Mouse (Mus musculus) embryonic facial prominence, embryonic 14.5 days (tissue): ENCODE data around the gene R3hdm4. TPM values are rescaled to one million over a fixed set of nuclear protein-coding genes. Genes with fewer than 3 reads are reported as not detected.
A peak's percentile ranks its signal among the peaks of the same experiment; 100 is the strongest.

Experiments
- ATAC-seq: fragments of 200-750 bp; cut with Nextera tagmentation; 2 replicates; pipeline ENCODE4 v1.8.0; 2017; ENCODE audit warnings: low read depth, moderate number of reproducible peaks, moderate TSS enrichment
- DNase-seq: peaks from one replicate; pipeline ENCODE4 v3.0.0-alpha.2; 2015; ENCODE audit warnings: low spot score
- H3K27ac ChIP-seq: fragments of 300-500 bp; sonication (generic); replicated peaks from 2 replicates; pipeline ENCODE4 v1.5.1; 2014; ENCODE audit warnings: low read depth, mild to moderate bottlenecking, low read length, moderate library complexity
- H3K27me3 ChIP-seq: fragments of 300-500 bp; sonication (generic); replicated peaks from 2 replicates; pipeline ENCODE4 v1.6.1; 2014; ENCODE audit warnings: low read length; ENCODE audit not compliant: control insufficient read depth, insufficient read depth
- H3K36me3 ChIP-seq: fragments of 300-500 bp; sonication (generic); 2 replicates; pipeline ENCODE4 v1.6.1; 2014; ENCODE audit warnings: low read length, mixed read lengths; ENCODE audit not compliant: control insufficient read depth, insufficient read depth
- H3K4me1 ChIP-seq: fragments of 300-500 bp; sonication (generic); 2 replicates; pipeline ENCODE4 v1.6.1; 2014; ENCODE audit warnings: antibody characterized with exemption, low read length; ENCODE audit not compliant: control insufficient read depth, insufficient read depth
- H3K4me2 ChIP-seq: fragments of 300-500 bp; sonication (generic); 2 replicates; pipeline ENCODE4 v1.6.1; 2014; ENCODE audit warnings: low read depth, mild to moderate bottlenecking, low read length, moderate library complexity, mixed read lengths
- H3K4me3 ChIP-seq: fragments of 300-500 bp; sonication (generic); 2 replicates; pipeline ENCODE4 v1.5.1; 2014; ENCODE audit warnings: low read depth, mild to moderate bottlenecking, low read length
- H3K9ac ChIP-seq: fragments of 300-500 bp; sonication (generic); 2 replicates; pipeline ENCODE4 v1.6.1; 2014; ENCODE audit warnings: low read depth, mild to moderate bottlenecking, low read length, moderate library complexity, mixed read lengths
- H3K9me3 ChIP-seq: fragments of 300-500 bp; sonication (generic); 2 replicates; pipeline ENCODE4 v1.6.1; 2016; ENCODE audit warnings: low read length; ENCODE audit not compliant: control insufficient read depth
- WGBS: fragments of 180-500 bp; shearing (Covaris S2); extraction: QIAGEN DNeasy Blood & Tissue Kit; methylation state at CpG from one replicate; pipeline ENCODE4 v1.1.7; 2014; 5-methylcytosine and 5-hydroxymethylcytosine counted together
- polyA plus RNA-seq: library from polyadenylated mRNA; unstranded; fragments of >200 nt; fragmentation: Nextera tagmentation; extraction: Ambion mirVana; gene quantifications from 2 replicates; pipeline ENCODE4 v1.2.1, GENCODE M21; 2014

Gene R3hdm4
- polyA plus RNA-seq, 1 experiment from 2014 or later: 114 TPM

- H3K9ac ChIP-seq: peak overlapping the region; percentile 97
- WGBS: 5% methylated on average over 8 of the region's 8 CpGs
- peaks cover 15% of the 10 kb centered on the region for H3K4me1 ChIP-seq
- peaks cover 38% of the 10 kb centered on the region for H3K27me3 ChIP-seq
- H3K36me3 ChIP-seq: peaks cover 16% of the 10 kb centered on the region
- DNase-seq (no peak), ATAC-seq (no peak)
- H3K27ac ChIP-seq: peak overlapping the region; percentile 85; the same call in 1 of the 2 replicates
- peak overlapping the region; percentile 82 for H3K4me3 ChIP-seq
- peak overlapping the region; percentile 97 for H3K4me2 ChIP-seq
- no peaks in the 10 kb centered on the region for H3K9me3 ChIP-seq
These were observed 4.9 kb downstream of the R3hdm4 start for GRCm38 (mm10) chr10:79916081-79916480.

GRCm38 (mm10) chr10:79914948-79915596 is 5.9 kb downstream of the R3hdm4 start:
- Histone ChIP-seq H3K36me3 (peaks cover 26% of the 10 kb centered on the region), H3K4me2 (peak overlapping the region; percentile 97; the same call in 1 of the 2 replicates), H3K4me1 (peaks cover 8% of the 10 kb centered on the region), H3K27ac (no peak overlapping the region), H3K27me3 (peaks cover 28% of the 10 kb centered on the region), H3K9me3 (no peaks in the 10 kb centered on the region), H3K4me3 (no peak overlapping the region), H3K9ac (0 out of 2 replicates have a peak overlapping the region, but pooled peaks have one; percentile 20)
- WGBS: 67% methylated on average over 6 of the region's 7 CpGs
- no peak for ATAC-seq
- DNase-seq: no peak

GRCm38 (mm10) chr10:79914131-79914947 is 6.7 kb downstream of the R3hdm4 start:
- WGBS: 77% methylated on average over 8 of the region's 11 CpGs
- DNase-seq (no peak), ATAC-seq (no peak)
- no peak overlapping the region for H3K4me3 ChIP-seq
- H3K9ac ChIP-seq: peak overlapping the region; percentile 22; the same call in 1 of the 2 replicates
- H3K36me3 ChIP-seq: peaks cover 26% of the 10 kb centered on the region
- no peak overlapping the region for H3K4me2 ChIP-seq
- H3K9me3 ChIP-seq: no peaks in the 10 kb centered on the region
- H3K4me1 ChIP-seq: peaks cover 8% of the 10 kb centered on the region
- no peak overlapping the region for H3K27ac ChIP-seq
- H3K27me3 ChIP-seq: peaks cover 20% of the 10 kb centered on the region

- DNase-seq (no peak), ATAC-seq (no peak)
- Histone ChIP-seq H3K36me3 (peaks cover 26% of the 10 kb centered on the region), H3K9ac (no peak overlapping the region), H3K27ac (no peak overlapping the region), H3K4me1 (peaks cover 8% of the 10 kb centered on the region), H3K27me3 (peaks cover 1% of the 10 kb centered on the region), H3K4me2 (no peak overlapping the region), H3K4me3 (no peak overlapping the region), H3K9me3 (no peaks in the 10 kb centered on the region)
- 60% methylated on average over 20 of the region's 20 CpGs for WGBS
These were observed 8.6 kb downstream of the R3hdm4 start for GRCm38 (mm10) chr10:79912412-79912811.

- 92% methylated on average over 4 of the region's 4 CpGs for WGBS
- no peak within 1 kb of the TSS for H3K4me3 ChIP-seq
- ATAC-seq (no peak), DNase-seq (no peak)
- H3K27me3 ChIP-seq: no peaks in the 10 kb centered on the region
- H3K9me3 ChIP-seq: no peaks in the 10 kb centered on the region
- H3K27ac ChIP-seq: peak within 1 kb of the TSS; percentile 98; the same call in 1 of the 2 replicates
- no peak within 1 kb of the TSS for H3K4me2 ChIP-seq
- H3K4me1 ChIP-seq: peaks cover 1% of the 10 kb centered on the region
- H3K9ac ChIP-seq: no peak within 1 kb of the TSS
- H3K36me3 ChIP-seq: peaks cover 39% of the 10 kb centered on the region
These were observed 10.5 kb downstream of the R3hdm4 start, which contains the start of gene Gm26602 for GRCm38 (mm10) chr10:79910556-79910955. Gm26602 (plus strand) TSS chr10:79910856.

GRCm38 (mm10) chr10:79909092-79909922 is 11.7 kb downstream of the R3hdm4 start:
- DNase-seq: peak; percentile 63
- Histone ChIP-seq H3K4me3 (peak overlapping the region; percentile 78), H3K9ac (peak overlapping the region; percentile 97), H3K9me3 (no peaks in the 10 kb centered on the region), H3K36me3 (peaks cover 51% of the 10 kb centered on the region), H3K4me1 (no peaks in the 10 kb centered on the region), H3K27me3 (no peaks in the 10 kb centered on the region), H3K4me2 (peak overlapping the region; percentile 50), H3K27ac (peak overlapping the region; percentile 98)
- 24% methylated on average over 14 of the region's 14 CpGs for WGBS
- ATAC-seq: peak; percentile 69

GRCm38 (mm10) chr10:79908167-79909091 is 12.6 kb downstream of the R3hdm4 start, which contains the start of gene Med16:
Med16 (minus strand) TSS chr10:79908923.
- 3% methylated on average over 52 of the region's 52 CpGs for WGBS
- Histone ChIP-seq H3K27ac (peak within 1 kb of the TSS; percentile 98), H3K36me3 (peaks cover 57% of the 10 kb centered on the region)

More at GRCm38 (mm10) chr10:79908167-79909091, 12.6 kb downstream of the R3hdm4 start, which contains the start of gene Med16:
- Histone ChIP-seq H3K4me1 (no peaks in the 10 kb centered on the region), H3K9me3 (no peaks in the 10 kb centered on the region), H3K4me3 (peak within 1 kb of the TSS; percentile 78), H3K4me2 (peak within 1 kb of the TSS; percentile 50), H3K9ac (peak within 1 kb of the TSS; percentile 97), H3K27me3 (no peaks in the 10 kb centered on the region)
- peak; percentile 95 for ATAC-seq
- DNase-seq: peak; percentile 98
